Mouse (Mus musculus): ENCODE measurements around the gene Slc46a1.

Gene Slc46a1

DNA sequence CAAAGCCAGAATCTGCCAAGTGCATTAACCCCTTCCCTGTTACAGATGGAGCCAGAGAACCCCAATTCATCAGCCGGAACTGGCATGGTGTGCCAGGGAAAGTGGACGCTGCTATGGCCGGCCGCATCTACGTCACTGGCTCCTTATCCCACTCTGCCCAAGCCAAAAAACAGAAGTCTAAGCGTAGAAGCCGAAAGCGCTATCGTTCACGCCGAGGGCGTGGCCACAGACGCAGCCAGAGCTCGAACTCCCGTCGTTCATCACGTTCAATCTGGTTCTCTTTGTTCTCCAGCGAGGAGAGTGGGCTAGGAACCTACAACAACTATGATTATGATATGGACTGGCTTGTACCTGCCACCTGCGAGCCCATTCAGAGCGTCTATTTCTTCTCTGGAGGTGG is 36.0 kb downstream of the Slc46a1 start:
- DNase-seq (ENCODE audit: low read depth, low spot score): no peak

DNA sequence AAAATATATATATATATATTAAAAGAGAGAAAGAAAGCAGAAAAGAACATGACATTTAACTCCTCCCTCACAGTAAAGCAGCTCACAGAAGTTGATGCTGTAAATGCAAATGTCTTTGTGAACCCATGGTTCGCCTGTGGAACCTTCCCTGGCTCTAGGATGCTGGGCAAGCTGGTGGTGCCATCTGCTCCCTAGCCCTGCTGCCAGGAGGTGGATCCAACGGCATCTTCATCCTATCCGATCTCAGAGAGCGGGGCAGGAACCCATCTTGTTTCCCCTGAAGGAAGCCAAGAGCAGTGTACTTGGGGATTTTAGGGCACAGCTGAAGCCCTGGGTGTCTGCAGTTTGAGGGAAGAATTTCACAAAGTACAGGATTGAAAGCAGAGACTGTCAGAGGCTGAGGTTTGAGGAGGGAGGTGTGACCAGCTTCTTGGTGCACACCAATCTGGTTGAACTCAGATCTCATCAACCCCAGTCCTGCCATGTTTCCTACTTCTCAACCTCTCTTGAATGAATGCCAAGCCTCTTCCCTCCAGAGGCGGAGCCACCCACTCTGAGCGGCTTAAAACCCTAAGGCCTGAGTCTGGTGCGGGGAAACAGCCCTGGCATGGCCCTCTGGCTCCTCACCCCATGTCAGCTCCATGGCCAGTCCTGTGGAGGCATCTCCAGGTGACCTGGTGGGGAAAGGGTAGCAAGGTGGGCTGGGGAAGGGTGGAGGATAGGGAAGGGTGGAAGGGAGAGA is 37.6 kb downstream of the Slc46a1 start, which contains the start of gene Sebox:
Sebox (plus strand) TSS at position 539 of the 742 bp plus-strand sequence.
- DNase-seq (ENCODE audit: low read depth, low spot score): no peak

DNA sequence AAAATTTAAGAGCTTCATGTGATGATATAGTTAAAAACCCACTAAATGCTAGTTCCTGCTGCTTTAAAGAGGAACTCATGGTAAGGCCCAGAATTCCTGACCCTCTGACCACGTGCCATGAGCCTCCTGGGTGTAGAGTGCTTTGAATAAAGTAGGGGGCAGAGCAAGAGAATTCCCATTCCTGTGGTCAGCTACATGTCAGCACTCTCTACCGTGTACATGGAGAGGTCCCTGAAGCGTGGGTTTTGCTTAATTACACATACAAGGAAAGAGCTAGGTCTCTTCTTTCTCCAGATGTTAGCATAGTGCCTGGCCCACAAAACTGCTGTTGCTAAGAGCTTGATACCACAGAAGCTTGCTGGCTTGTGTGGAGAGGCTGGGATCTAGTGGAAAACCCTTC is 39.9 kb downstream of the Slc46a1 start:
- no peak for DNase-seq (ENCODE audit: low read depth, low spot score)

DNA sequence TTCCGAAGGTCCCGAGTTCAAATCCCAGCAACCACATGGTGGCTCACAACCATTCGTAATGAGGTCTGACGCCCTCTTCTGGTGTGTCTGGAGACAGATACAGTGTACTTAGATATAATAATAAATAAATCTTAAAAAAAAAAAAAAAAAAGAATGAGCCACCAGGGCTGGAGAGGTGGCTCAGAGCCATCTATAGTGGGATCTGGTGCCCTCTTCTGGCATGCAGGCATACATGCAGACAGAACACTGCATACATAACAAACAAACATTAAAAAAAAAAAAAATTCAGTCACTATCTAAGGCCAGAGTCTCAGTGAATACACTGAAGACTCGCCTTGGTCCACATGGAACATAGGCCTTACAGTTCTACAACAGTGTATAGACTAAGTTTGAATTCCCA is 43.7 kb downstream of the Slc46a1 start:
- DNase-seq (ENCODE audit: low read depth, low spot score): no peak

DNA sequence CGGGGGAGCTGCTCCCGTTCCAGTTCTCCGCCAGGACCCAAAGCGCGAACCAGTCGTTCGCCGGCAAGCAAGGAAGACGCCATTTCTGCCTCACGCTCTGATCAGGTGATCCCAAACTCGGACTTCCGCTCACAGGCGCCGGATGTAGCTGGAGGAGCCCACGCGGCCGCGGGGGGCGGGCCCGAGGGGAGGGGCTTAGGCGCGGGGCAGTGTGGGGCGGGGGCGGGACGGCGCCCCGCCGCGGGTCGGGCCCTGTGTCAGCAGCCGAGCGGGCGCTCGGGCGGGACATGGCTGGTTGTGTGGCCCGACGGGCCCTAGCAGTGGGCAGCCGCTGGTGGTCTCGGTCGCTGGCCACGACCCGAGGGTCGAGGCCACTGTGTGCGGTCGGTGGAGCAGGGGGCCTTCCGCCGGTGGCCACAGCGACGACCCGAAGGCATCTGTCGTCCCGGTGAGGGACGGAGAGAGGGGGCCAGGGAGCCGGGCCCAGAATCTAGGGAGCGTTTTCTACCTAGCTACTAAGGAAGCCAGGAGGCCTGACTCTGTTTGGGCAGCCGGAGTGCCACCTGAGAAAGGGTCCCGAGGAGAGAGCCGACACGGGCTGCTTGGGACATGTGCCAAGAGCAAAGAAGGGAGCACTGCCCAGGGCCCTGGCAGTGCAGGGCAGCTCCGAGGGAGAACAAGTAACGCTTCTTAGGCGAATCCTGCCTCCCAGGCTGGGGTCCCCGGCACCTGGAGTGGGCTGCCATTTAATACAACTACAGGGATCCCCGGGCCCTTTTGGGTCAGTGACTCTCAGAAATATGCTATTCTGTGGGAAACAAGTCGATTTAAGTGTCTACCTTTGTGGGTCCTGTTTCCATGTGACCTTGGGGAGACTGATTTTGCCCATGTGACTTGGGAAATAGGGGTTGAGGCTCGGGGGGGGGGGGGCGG is 46.8 kb downstream of the Slc46a1 start, which contains the start of the genes Tmem199 and Poldip2:
Tmem199 (minus strand) TSS at position 148 of the 933 bp plus-strand sequence.
Poldip2 (plus strand) TSS at position 169 of the 933 bp plus-strand sequence.
- DNase-seq (ENCODE audit: low read depth, low spot score): peak; percentile 86

DNA sequence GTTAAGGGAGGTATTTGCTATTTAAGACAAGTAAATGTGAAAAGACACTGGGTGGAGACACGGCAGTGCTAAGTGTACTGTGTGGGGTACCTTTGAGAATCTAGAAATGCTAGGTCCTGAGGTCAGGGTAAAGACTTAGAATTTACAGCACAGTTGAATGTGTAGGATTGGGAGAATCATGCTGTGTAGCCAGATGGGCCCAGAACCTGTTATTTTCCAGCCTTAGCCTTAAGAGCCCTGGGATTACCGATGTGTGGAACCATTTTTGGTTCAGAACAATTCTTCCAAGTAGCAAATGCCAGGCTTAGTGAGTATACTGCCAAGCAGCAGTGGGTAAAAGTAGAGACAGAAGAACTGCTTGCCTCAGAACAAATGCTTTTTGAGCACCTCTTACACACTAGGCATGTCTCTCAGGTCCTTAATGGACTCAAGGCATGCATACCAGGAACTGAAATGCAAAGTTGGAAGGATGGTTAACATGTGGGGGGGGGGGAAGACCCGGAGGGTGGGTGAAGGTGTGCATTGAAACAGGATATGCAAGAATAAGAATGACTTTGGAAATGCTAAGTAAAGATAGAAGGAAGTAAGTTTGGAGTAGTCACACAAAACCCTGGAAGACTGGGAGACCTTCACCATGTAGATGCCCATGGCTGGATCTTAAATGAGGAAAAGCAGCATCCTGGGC is 47.8 kb downstream of the Slc46a1 start:
- DNase-seq (ENCODE audit: low read depth, low spot score): no peak

DNA sequence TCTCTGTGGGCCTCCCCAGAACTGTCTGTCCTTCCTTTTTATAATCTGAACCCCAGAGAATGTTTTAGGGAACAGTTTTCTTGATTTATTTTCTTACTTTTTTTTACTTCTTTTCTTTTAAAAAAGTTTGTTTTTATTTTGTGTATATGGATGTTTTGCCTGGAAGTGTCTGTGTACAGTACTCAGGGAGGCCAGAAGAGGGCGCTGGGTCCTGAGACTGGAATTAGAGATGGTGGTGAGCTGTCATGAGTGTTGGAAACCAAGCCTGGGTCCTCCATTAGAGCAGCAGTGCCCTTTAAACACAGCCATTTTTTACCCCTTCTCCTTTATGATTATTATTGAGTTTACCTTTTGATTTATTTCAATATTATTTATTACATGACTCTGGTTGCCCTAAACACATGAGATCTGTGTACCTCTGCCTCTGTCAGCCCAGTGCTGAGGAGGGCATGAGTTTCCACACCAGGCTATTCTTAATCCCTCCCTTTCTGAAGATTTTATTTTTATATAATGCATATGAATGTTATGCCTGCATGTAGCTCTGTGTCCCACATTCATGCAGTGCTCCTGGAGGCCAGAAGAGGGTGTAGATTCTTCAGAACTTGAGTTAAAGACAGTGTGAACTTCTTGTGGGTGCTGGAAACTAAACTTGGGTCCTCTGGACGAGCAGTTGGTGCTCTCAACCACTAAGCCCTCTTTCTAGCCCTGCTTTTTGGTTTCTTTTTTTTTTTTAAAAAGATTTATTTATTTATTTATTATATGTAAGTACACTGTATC is 50.2 kb downstream of the Slc46a1 start:
- DNase-seq (ENCODE audit: low read depth, low spot score): no peak

DNA sequence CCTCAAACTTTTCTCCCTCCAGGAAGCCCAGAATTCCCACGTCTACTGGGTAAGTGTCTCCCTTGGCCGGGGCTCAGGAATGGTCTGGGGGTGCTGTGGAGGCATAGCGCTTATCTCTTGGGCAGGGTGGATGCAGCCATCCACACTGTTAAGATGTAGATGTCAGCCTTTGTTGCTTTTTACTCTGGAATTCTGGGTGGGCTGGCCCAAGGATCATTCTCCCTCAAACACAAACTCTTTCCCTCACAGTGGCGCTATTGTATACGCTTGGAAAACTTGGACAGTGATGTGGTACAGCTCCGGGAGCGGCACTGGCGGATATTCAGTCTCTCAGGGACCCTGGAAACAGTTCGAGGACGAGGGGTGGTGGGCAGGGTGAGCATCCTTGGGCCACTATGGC is 53.4 kb downstream of the Slc46a1 start:
- no peak for DNase-seq (ENCODE audit: low read depth, low spot score)
